Mouse (Mus musculus) erythroblast, embryonic 14.5 days (primary cell): Measurements from ENCODE around the gene Socs3.

Source experiments
- GATA1 ChIP-seq: IDR thresholded peaks from 2 replicates; pipeline ENCODE4 v1.6.1; 2012; ENCODE audit warnings: low read length, inconsistent platforms, mixed read lengths
- TAL1 ChIP-seq: IDR thresholded peaks from 3 replicates; pipeline ENCODE4 v1.6.1; 2012; ENCODE audit warnings: low read length, inconsistent platforms, mixed read lengths

GRCm38 (mm10) chr11:117998356-117998755, 28.5 kb upstream of the Socs3 start:
- no peak for TF ChIP-seq TAL1
- TF ChIP-seq GATA1: no peak
